Comparison of ENCODE assay signal across 35 mouse cellular contexts in genomic region chr2:19405409-19405808, GRCm38 (mm10). TPM values are rescaled to one million over a fixed set of nuclear protein-coding genes. Genes with fewer than 3 reads are reported as not detected.
A peak's percentile ranks its signal among the peaks of the same experiment; 100 is the strongest.
DNase-seq lines count a peak whose midpoint lies in the region; ATAC-seq and TF ChIP-seq lines count a peak whose summit lies in the region.
"Had no signal": no experiment of that assay in that cellular context is flagged by ENCODE, and none has a peak within 500 bp of the region (broad histone marks: within the 10 kb centered on the region; RNA-seq: fewer than 3 reads in every experiment).

No protein-coding gene starts in this region.

- no peak overlapping the region for H3K4me2 ChIP-seq in kidney, embryonic 15.5 days
- H3K4me2 ChIP-seq in liver, embryonic 13.5 days: no peak overlapping the region
- H3K4me2 ChIP-seq in liver, embryonic 14.5 days (ENCODE audit: low read depth): no peak overlapping the region
- H3K4me2 ChIP-seq: embryonic facial prominence, embryonic 15.5 days; forebrain, embryonic 12.5 days; heart, embryonic 12.5 days; hindbrain, embryonic 14.5 days; limb, embryonic 12.5 days had no signal

- H3K36me3 ChIP-seq in kidney, embryonic 15.5 days: no peaks in the 10 kb centered on the region
- H3K36me3 ChIP-seq in liver, embryonic 13.5 days: no peaks in the 10 kb centered on the region
- peaks cover 0 to 8% of the 10 kb centered on the region in 2 experiments; a peak in 2 of 4 replicates for H3K36me3 ChIP-seq in MEL (ENCODE audit: control insufficient read depth in 1 of 2, insufficient read depth in 2 of 2, low read length in 2 of 2)
- no peaks in the 10 kb centered on the region for H3K36me3 ChIP-seq in liver, embryonic 14.5 days (replicated peaks; ENCODE audit: control insufficient read depth, insufficient read depth, low read depth)
- H3K36me3 ChIP-seq: embryonic facial prominence, embryonic 10.5 days; embryonic facial prominence, embryonic 15.5 days; forebrain, embryonic 12.5 days; heart, embryonic 12.5 days; limb, embryonic 12.5 days had no signal

- no peaks in the 10 kb centered on the region for H3K79me2 ChIP-seq in MEL (ENCODE audit: control insufficient read depth, insufficient read depth, low read length, poor library complexity)

- TF ChIP-seq CTCF in MEL (IDR thresholded peaks at IDR 0.05 in 2 of 3, conservative IDR thresholded peaks at IDR 0.05 in 1 of 3; ENCODE audit: control insufficient read depth in 1 of 3, insufficient read depth in 1 of 3, low read depth in 2 of 3, low read length in 3 of 3, poor library complexity in 1 of 3, severe bottlenecking in 1 of 3): no peak
- no peak for TF ChIP-seq CTCF in liver, embryonic 14.5 days (IDR thresholded peaks at IDR 0.05; ENCODE audit: low read depth)

- no peak for ATAC-seq in kidney, embryonic 15.5 days (replicated peaks; ENCODE audit: low FRiP score)
- ATAC-seq in liver, embryonic 13.5 days (ENCODE audit: low read depth): peak; percentile 53; the same call in 1 of the 2 replicates
- peak; percentile 23; the same call in 1 of the 2 replicates for ATAC-seq in liver, embryonic 14.5 days (ENCODE audit: insufficient read depth)
- ATAC-seq: CD4-positive, CD25-positive, alpha-beta regulatory T cell, adult 4 months; forebrain, postnatal 0 days; inflammation-experienced regulatory T-cells, adult 6 months; midbrain, embryonic 16.5 days had no signal

- no peak for DNase-seq in kidney, adult 9 months
- DNase-seq in liver, embryonic 13.5 days: no peak
- DNase-seq in liver (no peak), MEL (ENCODE audit: low read depth, low spot score) (peak; percentile 71)
- DNase-seq in liver, embryonic 14.5 days (ENCODE audit: low read depth in 3 of 3, low spot score in 3 of 3): no peak
- DNase-seq in ovary, adult 18-20 months (ENCODE audit: low spot score): no peak
- DNase-seq: adrenal gland, adult 8-10 months; cerebellum, adult 2 months; cerebellum, postnatal 14 days; forebrain, postnatal 0 days; heart, adult 2 months; heart, postnatal 4 days; kidney, adult 11 months; lung, postnatal 36 days; right cerebral cortex, adult 18-20 months; spleen, adult 18-20 months; thymus, postnatal 14 days had no signal

- no peaks in the 10 kb centered on the region for H3K27me3 ChIP-seq in kidney, embryonic 15.5 days
- H3K27me3 ChIP-seq in liver, embryonic 13.5 days: no peaks in the 10 kb centered on the region
- no peaks in the 10 kb centered on the region for H3K27me3 ChIP-seq in MEL (ENCODE audit: control insufficient read depth in 1 of 2, insufficient read depth in 2 of 2, low read length in 2 of 2)
- no peaks in the 10 kb centered on the region for H3K27me3 ChIP-seq in liver, embryonic 14.5 days (ENCODE audit: control insufficient read depth, insufficient read depth, low read length)
- H3K27me3 ChIP-seq: embryonic facial prominence, embryonic 15.5 days; forebrain, embryonic 12.5 days; heart, embryonic 12.5 days; limb, embryonic 12.5 days had no signal

- no peak for TF ChIP-seq POLR2A in MEL (IDR thresholded peaks at IDR 0.05; ENCODE audit: control insufficient read depth in 1 of 2, insufficient read depth in 1 of 2, low read depth in 1 of 2, low read length in 2 of 2, poor library complexity in 1 of 2)

- H3K4me1 ChIP-seq in kidney, embryonic 15.5 days: peaks cover 14% of the 10 kb centered on the region
- no peaks in the 10 kb centered on the region for H3K4me1 ChIP-seq in liver, embryonic 13.5 days (replicated peaks)
- peaks cover 0 to 12% of the 10 kb centered on the region in 2 experiments; a peak in 2 of 4 replicates for H3K4me1 ChIP-seq in MEL (ENCODE audit: control insufficient read depth in 1 of 2, insufficient read depth in 2 of 2, low read length in 2 of 2)
- H3K4me1 ChIP-seq in liver, embryonic 14.5 days (replicated peaks; ENCODE audit: control insufficient read depth in 2 of 2, insufficient read depth in 2 of 2, low read length in 1 of 2): peaks cover 0 to 4% of the 10 kb centered on the region in 2 experiments; a peak in 2 of 4 replicates
- H3K4me1 ChIP-seq: forebrain, embryonic 12.5 days; heart, embryonic 12.5 days had no signal

- H3K27ac ChIP-seq in kidney, embryonic 15.5 days: peak overlapping the region; percentile 80
- H3K27ac ChIP-seq in liver, embryonic 13.5 days: no peak overlapping the region
- H3K27ac ChIP-seq in MEL (ENCODE audit: control insufficient read depth, low read depth, low read length): peak overlapping the region; percentile 30; the same call in 1 of the 2 replicates
- no peak overlapping the region for H3K27ac ChIP-seq in liver, embryonic 14.5 days
- H3K27ac ChIP-seq: embryonic facial prominence, embryonic 10.5 days; embryonic facial prominence, embryonic 15.5 days; forebrain, embryonic 12.5 days; heart, adult 2 months; hindbrain, embryonic 14.5 days; limb, embryonic 12.5 days had no signal

- H3K4me3 ChIP-seq in kidney, embryonic 15.5 days (replicated peaks): no peak overlapping the region
- H3K4me3 ChIP-seq in liver, embryonic 13.5 days (replicated peaks): no peak overlapping the region
- no peak overlapping the region for H3K4me3 ChIP-seq in MEL (ENCODE audit: control insufficient read depth in 1 of 2, insufficient read depth in 1 of 2, low read depth in 2 of 2, low read length in 2 of 2)
- no peak overlapping the region for H3K4me3 ChIP-seq in liver, embryonic 14.5 days (ENCODE audit: insufficient read depth in 1 of 2, low read depth in 2 of 2, low read length in 2 of 2)
- H3K4me3 ChIP-seq: embryonic facial prominence, embryonic 10.5 days; embryonic facial prominence, embryonic 15.5 days; forebrain, embryonic 12.5 days; heart, adult 2 months; heart, embryonic 12.5 days; limb, embryonic 12.5 days had no signal

- no peak for TF ChIP-seq RAD21 in MEL (IDR thresholded peaks at IDR 0.05; ENCODE audit: low read depth, low read length)

- TF ChIP-seq EP300 in MEL (IDR thresholded peaks at IDR 0.05; ENCODE audit: low read depth in 1 of 2, low read length in 2 of 2): peak; percentile 57 to 66; a peak in 3 of 4 replicates
- TF ChIP-seq EP300 in liver, embryonic 14.5 days (IDR thresholded peaks at IDR 0.05; ENCODE audit: low read depth): no peak

- H3K9me3 ChIP-seq in kidney, embryonic 15.5 days (replicated peaks): no peaks in the 10 kb centered on the region
- no peaks in the 10 kb centered on the region for H3K9me3 ChIP-seq in liver, embryonic 13.5 days (replicated peaks)
- no peaks in the 10 kb centered on the region for H3K9me3 ChIP-seq in MEL (replicated peaks; ENCODE audit: insufficient read depth, low read length)
- no peaks in the 10 kb centered on the region for H3K9me3 ChIP-seq in liver, embryonic 14.5 days (ENCODE audit: control insufficient read depth, low read length)
- H3K9me3 ChIP-seq: embryonic facial prominence, embryonic 10.5 days; embryonic facial prominence, embryonic 15.5 days; forebrain, embryonic 12.5 days; heart, embryonic 12.5 days; limb, embryonic 12.5 days had no signal

- WGBS in kidney, embryonic 15.5 days: 75% methylated on average over 5 of the region's 5 CpGs
- 30% methylated on average over 5 of the region's 5 CpGs for WGBS in liver, embryonic 13.5 days (ENCODE audit: insufficient replicate concordance)
- WGBS in liver, embryonic 14.5 days (ENCODE audit: insufficient replicate concordance): 21% methylated on average over 5 of the region's 5 CpGs

- H3K9ac ChIP-seq in kidney, embryonic 15.5 days: no peak overlapping the region
- no peak overlapping the region for H3K9ac ChIP-seq in liver, embryonic 13.5 days
- H3K9ac ChIP-seq in MEL (ENCODE audit: control insufficient read depth, low read depth, low read length, poor library complexity, severe bottlenecking): no peak overlapping the region
- H3K9ac ChIP-seq in liver, embryonic 14.5 days (replicated peaks): no peak overlapping the region
- H3K9ac ChIP-seq: embryonic facial prominence, embryonic 15.5 days; forebrain, embryonic 12.5 days; forebrain, postnatal 0 days; heart, embryonic 12.5 days; hindbrain, embryonic 14.5 days; limb, embryonic 12.5 days had no signal

TF ChIP-seq in MEL, 35 proteins besides CTCF, POLR2A, EP300 and RAD21 (continues in another document):
- TF ChIP-seq ZKSCAN1 (IDR thresholded peaks at IDR 0.05; ENCODE audit: low read depth, low read length): no peak
- peak; percentile 20; the same call in 1 of the 2 replicates for TF ChIP-seq TCF12 (IDR thresholded peaks at IDR 0.05; ENCODE audit: low read depth, low read length)
- no peak for TF ChIP-seq SMC3 (IDR thresholded peaks at IDR 0.05; ENCODE audit: low read depth, low read length)
- TF ChIP-seq ZNF384 (IDR thresholded peaks at IDR 0.05; ENCODE audit: low read depth, low read length): no peak
- peak; percentile 67 for TF ChIP-seq MAX (IDR thresholded peaks at IDR 0.05; ENCODE audit: low read length)
- peak; percentile 49; the same call in 1 of the 2 replicates for TF ChIP-seq ETS1 (IDR thresholded peaks at IDR 0.05; ENCODE audit: low read depth, low read length)
- peak; percentile 58 for TF ChIP-seq SIN3A (IDR thresholded peaks at IDR 0.05; ENCODE audit: low read length)
- no peak for TF ChIP-seq NRF1 (IDR thresholded peaks at IDR 0.05; ENCODE audit: insufficient read depth, low read depth, low read length, poor library complexity, severe bottlenecking)
- no peak for TF ChIP-seq TAL1 (IDR thresholded peaks at IDR 0.05; ENCODE audit: low read length)
- TF ChIP-seq BHLHE40 (IDR thresholded peaks at IDR 0.05; ENCODE audit: borderline replicate concordance, low read depth, low read length): no peak
- no peak for TF ChIP-seq CHD1 (IDR thresholded peaks at IDR 0.05; ENCODE audit: low read depth, low read length)
- no peak for TF ChIP-seq ZMIZ1 (IDR thresholded peaks at IDR 0.05; ENCODE audit: low read depth, low read length)
- TF ChIP-seq MAFK (IDR thresholded peaks at IDR 0.05; ENCODE audit: borderline replicate concordance, low read depth, low read length): no peak

RNA-seq across cellular contexts. Expression of gene Msrb2, which starts 34.2 kb away (rescaled TPM):
- polyA plus RNA-seq in kidney, embryonic 15.5 days (2015; fragmentation: Nextera tagmentation; extraction: Ambion mirVana): 31.1 and 34.2 TPM in 2 replicates
- polyA plus RNA-seq in liver, embryonic 13.5 days (2015; fragmentation: Nextera tagmentation; extraction: Ambion mirVana): 10.6 and 12.0 TPM in 2 replicates
- 14.8 and 14.9 TPM in 2 replicates for total RNA-seq in MEL (2012; rRNA removed)
- polyA plus RNA-seq in MEL (2012; ENCODE audit: insufficient read depth in 1 of 2, insufficient read length in 2 of 2, low read depth in 1 of 2, low replicate concordance in 2 of 2, missing spikeins in 1 of 2): 10 to 100 TPM in 1 of 2 experiments, not detected in 1; 18.2 TPM
- 5.5 and 6.5 TPM in 2 replicates for polyA plus RNA-seq in liver, embryonic 14.5 days (2012; rRNA removed)
- 8.4 and 9.9 TPM in 2 replicates for polyA plus RNA-seq in liver, embryonic 14.5 days (2014; fragmentation: Nextera tagmentation; extraction: Ambion mirVana)

RNA-seq across cellular contexts. Expression of gene Ptf1a, which starts 40.1 kb away (rescaled TPM):
- polyA plus RNA-seq in kidney, embryonic 15.5 days (2015; fragmentation: Nextera tagmentation; extraction: Ambion mirVana): 0.13 TPM in 1 of 2 replicates, not detected in the other
- polyA plus RNA-seq in liver, embryonic 13.5 days (2015; fragmentation: Nextera tagmentation; extraction: Ambion mirVana): not detected in 2 replicates
- not detected in 2 replicates for total RNA-seq in MEL (2012; rRNA removed)
- polyA plus RNA-seq in MEL (2012; ENCODE audit: insufficient read depth in 1 of 2, insufficient read length in 2 of 2, low read depth in 1 of 2, low replicate concordance in 2 of 2, missing spikeins in 1 of 2): not detected
- 0.06 TPM in 1 of 2 replicates, not detected in the other for polyA plus RNA-seq in liver, embryonic 14.5 days (2012; rRNA removed)
- not detected in 2 replicates for polyA plus RNA-seq in liver, embryonic 14.5 days (2014; fragmentation: Nextera tagmentation; extraction: Ambion mirVana)
- total RNA-seq: adrenal gland, adult 8-10 months; forebrain, postnatal 0 days; gastrocnemius, adult 8-10 months; gastrocnemius, postnatal 4 days; heart, adult 2 months; heart, postnatal 4 days; layer of hippocampus, postnatal 10 days; left cerebral cortex, adult 18-20 months; left cerebral cortex, postnatal 14 days; neutrophil, adult 5-6 weeks had no signal
- polyA plus RNA-seq: CD4-positive, CD25-positive, alpha-beta regulatory T cell, adult 4 months; embryonic facial prominence, embryonic 15.5 days; forebrain, postnatal 0 days; heart, adult 2 months; heart, embryonic 12.5 days; heart, postnatal 0 days; inflammation-experienced regulatory T-cells, adult 6 months; limb, embryonic 12.5 days; midbrain, embryonic 16.5 days; urinary bladder, adult 2 months had no signal

Comparison
In these comparisons a context has a peak if more than half of its experiments do, and no peak if none do; other contexts are left out.
1. H3K27ac ChIP-seq: peak in kidney, embryonic 15.5 days (single experiment) and MEL (single experiment); none in liver, embryonic 13.5 days (single experiment) and liver, embryonic 14.5 days (single experiment).